Mouse (Mus musculus): ENCODE measurements around the gene Esrrg. TPM values are rescaled to one million over a fixed set of nuclear protein-coding genes. Genes with fewer than 3 reads are reported as not detected.

Esrrg gene
- polyA plus RNA-seq, 1 experiment from 2014 or later: 10.7 TPM

- Histone ChIP-seq H3K27me3 (ENCODE audit: control insufficient read depth, insufficient read depth, low read length) (no peaks in the 10 kb centered on the region), H3K36me3 (ENCODE audit: control insufficient read depth, insufficient read depth, low read length) (no peaks in the 10 kb centered on the region), H3K4me3 (replicated peaks; ENCODE audit: low read length) (no peak overlapping the region), H3K27ac (ENCODE audit: low read length) (no peak overlapping the region), H3K4me1 (ENCODE audit: control insufficient read depth, insufficient read depth, low read length) (no peaks in the 10 kb centered on the region), H3K9ac (ENCODE audit: low read length) (no peak overlapping the region), H3K4me2 (ENCODE audit: low read depth, low read length) (no peak overlapping the region), H3K9me3 (replicated peaks; ENCODE audit: control insufficient read depth, low read length) (no peaks in the 10 kb centered on the region)
- WGBS: 49% methylated on average over 4 of the region's 4 CpGs
- ATAC-seq (ENCODE audit: insufficient read depth, low FRiP score): no peak
These were observed 422.7 kb downstream of the Esrrg start for GRCm38 (mm10) chr1:188031276-188031675.

- H3K27me3 ChIP-seq (ENCODE audit: control insufficient read depth, insufficient read depth, low read length): no peaks in the 10 kb centered on the region
- H3K4me2 ChIP-seq (ENCODE audit: low read depth, low read length): no peak overlapping the region
- 56% methylated on average over 8 of the region's 8 CpGs for WGBS
- H3K9me3 ChIP-seq (replicated peaks; ENCODE audit: control insufficient read depth, low read length): no peaks in the 10 kb centered on the region
- H3K9ac ChIP-seq (ENCODE audit: low read length): no peak overlapping the region
- ATAC-seq (ENCODE audit: insufficient read depth, low FRiP score): no peak
- no peaks in the 10 kb centered on the region for H3K4me1 ChIP-seq (ENCODE audit: control insufficient read depth, insufficient read depth, low read length)
- no peak overlapping the region for H3K27ac ChIP-seq (ENCODE audit: low read length)
- H3K36me3 ChIP-seq (ENCODE audit: control insufficient read depth, insufficient read depth, low read length): no peaks in the 10 kb centered on the region
- no peak overlapping the region for H3K4me3 ChIP-seq (replicated peaks; ENCODE audit: low read length)
These were observed 427.4 kb downstream of the Esrrg start for GRCm38 (mm10) chr1:188035957-188036356.

GRCm38 (mm10) chr1:188046691-188047121 lies 438.1 kb downstream of the Esrrg start:
- H3K9ac ChIP-seq (ENCODE audit: low read length): no peak overlapping the region
- no peak overlapping the region for H3K4me3 ChIP-seq (replicated peaks; ENCODE audit: low read length)
- no peaks in the 10 kb centered on the region for H3K27me3 ChIP-seq (ENCODE audit: control insufficient read depth, insufficient read depth, low read length)
- no peaks in the 10 kb centered on the region for H3K4me1 ChIP-seq (ENCODE audit: control insufficient read depth, insufficient read depth, low read length)
- no peaks in the 10 kb centered on the region for H3K36me3 ChIP-seq (ENCODE audit: control insufficient read depth, insufficient read depth, low read length)
- no peaks in the 10 kb centered on the region for H3K9me3 ChIP-seq (replicated peaks; ENCODE audit: control insufficient read depth, low read length)
- no peak overlapping the region for H3K27ac ChIP-seq (ENCODE audit: low read length)
- no peak for ATAC-seq (ENCODE audit: insufficient read depth, low FRiP score)
- no peak overlapping the region for H3K4me2 ChIP-seq (ENCODE audit: low read depth, low read length)
- WGBS: 80% methylated on average over 6 of the region's 6 CpGs

GRCm38 (mm10) chr1:188047148-188047547 lies 438.6 kb downstream of the Esrrg start:
- 68% methylated on average over 3 of the region's 3 CpGs for WGBS
- Histone ChIP-seq H3K4me3 (replicated peaks; ENCODE audit: low read length) (no peak overlapping the region), H3K27ac (ENCODE audit: low read length) (no peak overlapping the region), H3K9ac (ENCODE audit: low read length) (no peak overlapping the region), H3K9me3 (replicated peaks; ENCODE audit: control insufficient read depth, low read length) (no peaks in the 10 kb centered on the region), H3K27me3 (ENCODE audit: control insufficient read depth, insufficient read depth, low read length) (no peaks in the 10 kb centered on the region), H3K4me2 (ENCODE audit: low read depth, low read length) (no peak overlapping the region), H3K4me1 (ENCODE audit: control insufficient read depth, insufficient read depth, low read length) (no peaks in the 10 kb centered on the region), H3K36me3 (ENCODE audit: control insufficient read depth, insufficient read depth, low read length) (no peaks in the 10 kb centered on the region)
- no peak for ATAC-seq (ENCODE audit: insufficient read depth, low FRiP score)

GRCm38 (mm10) chr1:188055888-188056287 lies 447.3 kb downstream of the Esrrg start:
- H3K4me1 ChIP-seq (ENCODE audit: control insufficient read depth, insufficient read depth, low read length): peaks cover 2% of the 10 kb centered on the region; the same call in 1 of the 2 replicates
- 46% methylated on average over 3 of the region's 3 CpGs for WGBS
- peak overlapping the region; percentile 33 for H3K4me2 ChIP-seq (ENCODE audit: low read depth, low read length)
- no peak overlapping the region for H3K4me3 ChIP-seq (replicated peaks; ENCODE audit: low read length)
- H3K27me3 ChIP-seq (ENCODE audit: control insufficient read depth, insufficient read depth, low read length): no peaks in the 10 kb centered on the region
- H3K9ac ChIP-seq (ENCODE audit: low read length): no peak overlapping the region
- no peak overlapping the region for H3K27ac ChIP-seq (ENCODE audit: low read length)
- no peaks in the 10 kb centered on the region for H3K9me3 ChIP-seq (replicated peaks; ENCODE audit: control insufficient read depth, low read length)
- peak; percentile 44; the same call in 1 of the 2 replicates for ATAC-seq (ENCODE audit: insufficient read depth, low FRiP score)
- no peaks in the 10 kb centered on the region for H3K36me3 ChIP-seq (ENCODE audit: control insufficient read depth, insufficient read depth, low read length)

GRCm38 (mm10) chr1:188057892-188058291 lies 449.3 kb downstream of the Esrrg start:
- Histone ChIP-seq H3K9me3 (replicated peaks; ENCODE audit: control insufficient read depth, low read length) (no peaks in the 10 kb centered on the region), H3K9ac (ENCODE audit: low read length) (no peak overlapping the region), H3K36me3 (ENCODE audit: control insufficient read depth, insufficient read depth, low read length) (no peaks in the 10 kb centered on the region), H3K4me3 (replicated peaks; ENCODE audit: low read length) (no peak overlapping the region), H3K4me1 (ENCODE audit: control insufficient read depth, insufficient read depth, low read length) (peaks cover 2% of the 10 kb centered on the region; the same call in 1 of the 2 replicates), H3K27ac (ENCODE audit: low read length) (no peak overlapping the region), H3K27me3 (ENCODE audit: control insufficient read depth, insufficient read depth, low read length) (no peaks in the 10 kb centered on the region), H3K4me2 (ENCODE audit: low read depth, low read length) (no peak overlapping the region)
- ATAC-seq (ENCODE audit: insufficient read depth, low FRiP score): no peak
- WGBS: 64% methylated on average over 4 of the region's 4 CpGs

GRCm38 (mm10) chr1:188059006-188059405 lies 450.4 kb downstream of the Esrrg start:
- H3K4me2 ChIP-seq (ENCODE audit: low read depth, low read length): no peak overlapping the region
- no peak overlapping the region for H3K9ac ChIP-seq (ENCODE audit: low read length)
- H3K4me3 ChIP-seq (replicated peaks; ENCODE audit: low read length): no peak overlapping the region
- WGBS: 85% methylated on average over 6 of the region's 6 CpGs
- no peaks in the 10 kb centered on the region for H3K9me3 ChIP-seq (replicated peaks; ENCODE audit: control insufficient read depth, low read length)
- H3K4me1 ChIP-seq (ENCODE audit: control insufficient read depth, insufficient read depth, low read length): peaks cover 2% of the 10 kb centered on the region; the same call in 1 of the 2 replicates
- ATAC-seq (ENCODE audit: insufficient read depth, low FRiP score): no peak
- H3K36me3 ChIP-seq (ENCODE audit: control insufficient read depth, insufficient read depth, low read length): no peaks in the 10 kb centered on the region
- H3K27ac ChIP-seq (ENCODE audit: low read length): no peak overlapping the region
- H3K27me3 ChIP-seq (ENCODE audit: control insufficient read depth, insufficient read depth, low read length): no peaks in the 10 kb centered on the region

GRCm38 (mm10) chr1:188060493-188060892 lies 451.9 kb downstream of the Esrrg start:
- Histone ChIP-seq H3K27me3 (ENCODE audit: control insufficient read depth, insufficient read depth, low read length) (no peaks in the 10 kb centered on the region), H3K4me1 (ENCODE audit: control insufficient read depth, insufficient read depth, low read length) (peaks cover 2% of the 10 kb centered on the region; the same call in 1 of the 2 replicates), H3K9me3 (replicated peaks; ENCODE audit: control insufficient read depth, low read length) (no peaks in the 10 kb centered on the region), H3K9ac (ENCODE audit: low read length) (no peak overlapping the region), H3K4me2 (ENCODE audit: low read depth, low read length) (no peak overlapping the region), H3K4me3 (replicated peaks; ENCODE audit: low read length) (no peak overlapping the region), H3K36me3 (ENCODE audit: control insufficient read depth, insufficient read depth, low read length) (no peaks in the 10 kb centered on the region), H3K27ac (ENCODE audit: low read length) (no peak overlapping the region)
- 86% methylated on average over 7 of the region's 7 CpGs for WGBS
- ATAC-seq (ENCODE audit: insufficient read depth, low FRiP score): no peak

- Histone ChIP-seq H3K4me3 (replicated peaks; ENCODE audit: low read length) (no peak overlapping the region), H3K4me2 (ENCODE audit: low read depth, low read length) (no peak overlapping the region), H3K27ac (ENCODE audit: low read length) (no peak overlapping the region), H3K4me1 (ENCODE audit: control insufficient read depth, insufficient read depth, low read length) (no peaks in the 10 kb centered on the region), H3K9ac (ENCODE audit: low read length) (no peak overlapping the region), H3K9me3 (replicated peaks; ENCODE audit: control insufficient read depth, low read length) (no peaks in the 10 kb centered on the region), H3K36me3 (ENCODE audit: control insufficient read depth, insufficient read depth, low read length) (no peaks in the 10 kb centered on the region), H3K27me3 (ENCODE audit: control insufficient read depth, insufficient read depth, low read length) (no peaks in the 10 kb centered on the region)
- no peak for ATAC-seq (ENCODE audit: insufficient read depth, low FRiP score)
- WGBS: 63% methylated on average over 9 of the region's 9 CpGs
These were observed 460.2 kb downstream of the Esrrg start for GRCm38 (mm10) chr1:188068833-188069232.

GRCm38 (mm10) chr1:188069849-188070248 lies 461.3 kb downstream of the Esrrg start:
- Histone ChIP-seq H3K27ac (ENCODE audit: low read length) (no peak overlapping the region), H3K4me2 (ENCODE audit: low read depth, low read length) (no peak overlapping the region), H3K36me3 (ENCODE audit: control insufficient read depth, insufficient read depth, low read length) (no peaks in the 10 kb centered on the region), H3K9me3 (replicated peaks; ENCODE audit: control insufficient read depth, low read length) (no peaks in the 10 kb centered on the region), H3K9ac (ENCODE audit: low read length) (no peak overlapping the region), H3K27me3 (ENCODE audit: control insufficient read depth, insufficient read depth, low read length) (no peaks in the 10 kb centered on the region), H3K4me3 (replicated peaks; ENCODE audit: low read length) (no peak overlapping the region), H3K4me1 (ENCODE audit: control insufficient read depth, insufficient read depth, low read length) (no peaks in the 10 kb centered on the region)
- no peak for ATAC-seq (ENCODE audit: insufficient read depth, low FRiP score)

Data from stomach, embryonic 16.5 days (tissue).